Mouse (Mus musculus) Patski (cell line): ENCODE results near the gene Rwdd2a. TPM values are rescaled to one million over a fixed set of nuclear protein-coding genes. Genes with fewer than 3 reads are reported as not detected.

Source experiments
- ATAC-seq: fragments of 100-300 bp; one replicate; pipeline ENCODE4 v1.8.0; 2021
- CTCF ChIA-PET: fragments of 350-600 bp; sonication (Branson Sonifier 250); formaldehyde crosslinking; loops from one replicate; lab custom pipeline; 2022; ENCODE audit warnings: inconsistent platforms; lab: Charles Lee
- POLR2A ChIA-PET: fragments of 350-600 bp; sonication (Branson Sonifier 250); formaldehyde crosslinking; loops from one replicate; lab custom pipeline; 2022; ENCODE audit warnings: antibody characterized with exemption, inconsistent platforms; lab: Charles Lee
- DNase-seq: peaks from one replicate; pipeline ENCODE4 v3.0.0-alpha.2; 2011; ENCODE audit warnings: low read depth, low spot score
- H3K27me3 ChIP-seq: fragments of 371-371 bp; one replicate; pipeline ENCODE4 v1.5.1; 2021
- CTCF ChIP-seq: fragments of 100-300 bp; IDR thresholded peaks from one replicate; pipeline ENCODE4 v1.5.1; 2021
- in situ Hi-C: fragments of 300-500 bp; cut with MboI; formaldehyde crosslinking; loops from 3 replicates; pipeline ENCODE4 v1.11.1; 2018; ENCODE audit warnings: low pct_unique_long_range_greater_than_20kb, mixed read lengths
- polyA plus RNA-seq: library from polyadenylated mRNA; unstranded; gene quantifications from one replicate; pipeline ENCODE4 v1.2.3, GENCODE M21; 2021

Rwdd2a gene
- polyA plus RNA-seq, 1 experiment from 2014 or later = 5.6 TPM

DNA sequence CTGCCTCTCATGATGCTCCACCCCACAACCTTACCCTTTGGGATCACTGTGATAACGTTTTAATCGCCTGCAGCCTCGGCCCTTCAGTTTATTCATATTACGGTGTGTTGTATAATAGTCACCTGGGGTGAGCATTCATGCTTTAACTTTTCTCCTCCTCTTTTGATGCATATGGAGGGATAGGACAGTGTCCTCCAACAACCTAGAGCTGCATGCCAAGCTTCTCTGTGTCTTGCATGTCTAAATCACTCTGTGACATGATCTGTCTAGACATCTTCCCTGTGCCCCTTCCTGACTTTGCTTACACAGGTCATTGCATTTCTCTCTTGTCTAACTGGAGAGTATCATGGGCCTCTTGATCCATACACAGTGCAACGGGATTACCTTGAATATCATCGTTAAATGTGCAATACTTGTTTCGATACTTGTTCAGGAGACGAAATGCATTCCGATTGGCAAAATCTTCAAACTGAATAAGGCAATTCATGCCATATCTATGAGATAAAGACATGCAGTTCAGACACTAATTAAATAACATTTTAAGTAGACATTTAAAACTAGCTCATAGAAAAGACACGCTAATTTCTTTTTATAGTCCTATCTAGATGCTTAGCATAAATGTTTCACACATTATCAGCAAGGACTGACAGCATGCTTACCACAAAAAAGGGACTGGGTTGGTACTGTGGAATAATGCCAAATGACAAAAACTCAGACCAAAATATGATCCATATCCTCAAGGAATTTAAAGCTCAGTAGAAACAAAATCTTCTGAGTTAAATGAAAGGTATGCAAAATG is 47.7 kb downstream of the Rwdd2a start:
- in situ Hi-C loops = no loop called here
- ChIA-PET POLR2A (interaction anchor here (0.8 to 1.3 kb wide), 2 partner anchors 8 to 18 kb away, joined by 3 to 4 read pairs; no protein-coding TSS in a partner anchor), CTCF (interaction anchor here (0.9 to 1.2 kb wide), 4 partner anchors 9 to 127 kb away, joined by 3 read pairs; no protein-coding TSS in a partner anchor)
- H3K27me3 ChIP-seq = no peaks in the 10 kb centered on the region
- ATAC-seq (no peak), DNase-seq (no peak)
- no peak for TF ChIP-seq CTCF

DNA sequence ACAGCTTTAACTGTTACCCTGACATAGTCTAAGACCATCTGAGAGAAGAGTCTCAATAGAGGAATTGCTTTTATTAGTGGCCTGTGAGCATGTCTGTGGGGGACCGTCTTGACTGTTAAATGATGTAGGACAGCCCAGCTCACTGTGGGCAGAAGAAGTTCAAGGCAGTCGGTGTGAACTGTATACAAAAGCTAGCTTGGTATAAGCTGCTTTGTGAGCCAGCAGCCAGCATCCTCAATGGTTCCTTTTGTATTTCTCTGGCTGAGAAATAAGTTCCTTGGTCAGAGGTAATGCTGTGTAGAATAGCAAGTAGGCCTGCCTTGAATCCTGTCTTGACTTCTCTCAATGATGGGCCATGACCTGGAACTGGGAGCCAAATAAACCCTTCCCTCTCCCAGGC is 50.3 kb downstream of the Rwdd2a start:
- in situ Hi-C loops = no loop called here
- ChIA-PET POLR2A (no interaction called here), CTCF (interaction anchor here (0.6 to 0.7 kb wide), 2 partner anchors 11 to 28 kb away, joined by 3 read pairs; no protein-coding TSS in a partner anchor)
- H3K27me3 ChIP-seq = no peaks in the 10 kb centered on the region
- TF ChIP-seq CTCF = no peak
- ATAC-seq (no peak), DNase-seq (no peak)

DNA sequence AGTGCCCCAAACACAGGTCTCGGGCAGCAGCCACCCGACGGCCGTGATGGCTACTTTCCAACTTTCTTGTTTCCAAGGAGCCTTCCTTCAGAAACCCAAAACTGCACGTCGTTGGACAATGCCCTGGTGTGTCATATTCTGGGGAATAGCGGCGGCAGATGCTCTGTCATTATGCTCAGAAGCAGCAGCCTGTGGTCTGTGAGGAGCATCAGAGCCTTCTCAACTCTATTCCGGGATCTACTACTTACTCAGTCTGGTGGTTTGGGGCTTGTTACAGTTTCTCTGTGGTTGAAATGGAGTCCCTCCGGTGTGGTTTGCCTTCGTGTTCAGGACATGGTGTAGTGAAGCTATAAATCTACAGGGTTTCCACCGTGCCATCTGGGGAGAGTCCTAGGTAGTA is 52.2 kb downstream of the Rwdd2a start:
- TF ChIP-seq CTCF = no peak
- ChIA-PET CTCF (interaction anchor here (0.8 to 1.1 kb wide), 2 partner anchors 9 to 15 kb away, joined by 3 read pairs; no protein-coding TSS in a partner anchor), POLR2A (no interaction called here)
- no peaks in the 10 kb centered on the region for H3K27me3 ChIP-seq
- in situ Hi-C loops = no loop called here
- ATAC-seq = no peak
- DNase-seq = no peak

Other genes starting within 250 kb of the Rwdd2a start
- 5.3 TPM for gene Ube2cbp, start 107.0 kb upstream of the Rwdd2a start, polyA plus RNA-seq
- gene Dop1a, start 104.8 kb upstream of the Rwdd2a start, polyA plus RNA-seq = 21.7 TPM
- 27.6 TPM for gene Pgm3, start 149 bp upstream of the Rwdd2a start, polyA plus RNA-seq
- 109 TPM for gene Me1, start 124.0 kb downstream of the Rwdd2a start, polyA plus RNA-seq
- gene Prss35, start 171.7 kb downstream of the Rwdd2a start, polyA plus RNA-seq = 2.7 TPM